Mouse (Mus musculus): ENCODE measurements around the gene Xpo4.
"Not testable (repeated sequence)": the region's sequence is repeated elsewhere in the genome, so short reads cannot be mapped to it uniquely, and the experiment has no call there.

The Xpo4 gene

GRCm38 (mm10) chr14:57679958-57680535 lies 14.8 kb upstream of the Xpo4 start:
- peak; percentile 69 for DNase-seq

- no peak for DNase-seq
Measured at GRCm38 (mm10) chr14:57679523-57679922, 14.3 kb upstream of the Xpo4 start.

GRCm38 (mm10) chr14:57675481-57675880 lies 10.3 kb upstream of the Xpo4 start:
- DNase-seq, result no peak

GRCm38 (mm10) chr14:57665628-57665950 lies 359 bp upstream of the Xpo4 start:
- DNase-seq, result no peak

GRCm38 (mm10) chr14:57664311-57664821 lies 864 bp downstream of the Xpo4 start:
- no peak for DNase-seq

- DNase-seq, result no peak
Measured at GRCm38 (mm10) chr14:57663630-57664029, 1.6 kb downstream of the Xpo4 start.

GRCm38 (mm10) chr14:57658301-57658700 lies 6.9 kb downstream of the Xpo4 start:
- DNase-seq, result no peak

GRCm38 (mm10) chr14:57657500-57657899 lies 7.7 kb downstream of the Xpo4 start:
- no peak for DNase-seq

GRCm38 (mm10) chr14:57656519-57656918 lies 8.7 kb downstream of the Xpo4 start:
- not testable (repeated sequence) for DNase-seq

GRCm38 (mm10) chr14:57649501-57649900 lies 15.7 kb downstream of the Xpo4 start:
- no peak for DNase-seq

- no peak for DNase-seq
Measured at GRCm38 (mm10) chr14:57646155-57646554, 19.1 kb downstream of the Xpo4 start.

- DNase-seq, result no peak
Measured at GRCm38 (mm10) chr14:57639153-57639552, 26.1 kb downstream of the Xpo4 start.

GRCm38 (mm10) chr14:57634141-57634540 lies 31.1 kb downstream of the Xpo4 start:
- DNase-seq, result no peak

GRCm38 (mm10) chr14:57629595-57629994 lies 35.6 kb downstream of the Xpo4 start:
- DNase-seq, result no peak

GRCm38 (mm10) chr14:57622934-57623333 lies 42.3 kb downstream of the Xpo4 start:
- DNase-seq, result no peak

- no peak for DNase-seq
Measured at GRCm38 (mm10) chr14:57621699-57622098, 43.5 kb downstream of the Xpo4 start.

- no peak for DNase-seq
Measured at GRCm38 (mm10) chr14:57620598-57621236, 44.5 kb downstream of the Xpo4 start.

- DNase-seq, result no peak
Measured at GRCm38 (mm10) chr14:57619487-57619886, 45.7 kb downstream of the Xpo4 start.

GRCm38 (mm10) chr14:57617675-57618074 lies 47.6 kb downstream of the Xpo4 start:
- no peak for DNase-seq

- no peak for DNase-seq
Measured at GRCm38 (mm10) chr14:57616339-57616965, 48.8 kb downstream of the Xpo4 start.

- no peak for DNase-seq
Measured at GRCm38 (mm10) chr14:57615828-57616227, 49.4 kb downstream of the Xpo4 start.

GRCm38 (mm10) chr14:57611034-57611433 lies 54.2 kb downstream of the Xpo4 start:
- no peak for DNase-seq

- no peak for DNase-seq
Measured at GRCm38 (mm10) chr14:57609816-57610329, 55.4 kb downstream of the Xpo4 start.

GRCm38 (mm10) chr14:57607500-57607899 lies 57.7 kb downstream of the Xpo4 start:
- DNase-seq, result peak; percentile 64
